Mouse (Mus musculus): ENCODE results near the gene Cntrob. TPM values are rescaled to one million over a fixed set of nuclear protein-coding genes. Genes with fewer than 3 reads are reported as not detected.

Cntrob gene
- total RNA-seq, 4 experiments from 2014 or later: 6.4 to 14.8 (median 10.0) TPM

Other genes starting within 250 kb of the Cntrob start
- gene Vamp2, start 235.3 kb downstream of the Cntrob start, total RNA-seq (2022): 100 to 1,000 TPM; 118 to 221 (median 178) TPM
- 100 to 1,000 TPM in 1 of 4 experiments, 10 to 100 TPM in 3; 30.0 to 119 (median 51.6) TPM for gene Per1, start 228.6 kb downstream of the Cntrob start, total RNA-seq (2022)
- gene Hes7, start 203.4 kb downstream of the Cntrob start, total RNA-seq (2022): under 1 TPM in 2 of 4 experiments, not detected in 2; 0.18 to 0.22 TPM
- gene 9130213A22Rik, start 201.2 kb downstream of the Cntrob start, total RNA-seq (2022): under 1 TPM; 0.26 to 0.95 (median 0.84) TPM
- 1 to 10 TPM in 3 of 4 experiments, under 1 TPM in 1; 0.87 to 2.2 (median 1.7) TPM for gene Aloxe3, start 197.9 kb downstream of the Cntrob start, total RNA-seq (2022)
- gene Alox12b, start 166.8 kb downstream of the Cntrob start, total RNA-seq (2022): not detected
- gene Alox8, start 125.9 kb downstream of the Cntrob start, total RNA-seq (2022): not detected
- not detected for gene Gucy2e, start 86.7 kb downstream of the Cntrob start, total RNA-seq (2022)
- 10 to 100 TPM; 63.4 to 70.8 (median 67.0) TPM for gene Trappc1, start 205 bp upstream of the Cntrob start, total RNA-seq (2022)
- 10 to 100 TPM in 3 of 4 experiments, 1 to 10 TPM in 1; 7.3 to 22.1 (median 16.2) TPM for gene Kcnab3, start 2.5 kb upstream of the Cntrob start, total RNA-seq (2022)
- 10 to 100 TPM in 1 of 4 experiments, 1 to 10 TPM in 3; 5.0 to 10.2 (median 6.7) TPM for gene Rnf227, start 16.7 kb upstream of the Cntrob start, total RNA-seq (2022)
- gene Chd3, start 45.6 kb upstream of the Cntrob start, total RNA-seq (2022): 100 to 1,000 TPM in 2 of 4 experiments, 10 to 100 TPM in 2; 89.8 to 169 (median 115) TPM
- gene Naa38, start 71.7 kb upstream of the Cntrob start, total RNA-seq (2022): 100 to 1,000 TPM; 138 to 160 (median 154) TPM
- gene Cyb5d1, start 71.9 kb upstream of the Cntrob start, total RNA-seq (2022): 10 to 100 TPM; 53.9 to 65.7 (median 60.5) TPM
- gene Tmem88, start 74.5 kb upstream of the Cntrob start, total RNA-seq (2022): 10 to 100 TPM in 2 of 4 experiments, 1 to 10 TPM in 2; 6.3 to 16.0 (median 10.4) TPM
- 10 to 100 TPM; 20.4 to 44.2 (median 35.1) TPM for gene Kdm6b, start 89.9 kb upstream of the Cntrob start, total RNA-seq (2022)
- 1 to 10 TPM in 1 of 4 experiments, under 1 TPM in 3; 0.14 to 1.0 (median 0.70) TPM for gene Dnah2, start 225.3 kb upstream of the Cntrob start, total RNA-seq (2022)
- under 1 TPM; 0.77 to 0.86 (median 0.81) TPM for gene Efnb3, start 236.4 kb upstream of the Cntrob start, total RNA-seq (2022)